Mouse (Mus musculus) heart, postnatal 0 days (tissue): Measurements from ENCODE around the gene Rps19bp1. TPM values are rescaled to one million over a fixed set of nuclear protein-coding genes. Genes with fewer than 3 reads are reported as not detected.

Experiments
- ATAC-seq: fragments of 200-750 bp; cut with Nextera tagmentation; 2 replicates; pipeline ENCODE4 v1.8.0; 2017; ENCODE audit warnings: low read depth, moderate number of reproducible peaks, moderate library complexity; ENCODE audit not compliant: insufficient read depth
- DNase-seq: peaks from one replicate; pipeline ENCODE4 v3.0.0-alpha.2; 2016; ENCODE audit warnings: low spot score
- H3K27ac ChIP-seq: fragments of 300-500 bp; sonication (generic); 2 replicates; pipeline ENCODE4 v1.5.1; 2014; ENCODE audit warnings: low read depth, mild to moderate bottlenecking
- H3K27me3 ChIP-seq: fragments of 300-500 bp; sonication (generic); 2 replicates; pipeline ENCODE4 v1.6.1; 2014; ENCODE audit warnings: low read length, mixed read lengths; ENCODE audit not compliant: control insufficient read depth, insufficient read depth
- H3K36me3 ChIP-seq: fragments of 300-500 bp; sonication (generic); replicated peaks from 2 replicates; pipeline ENCODE4 v1.6.1; 2014; ENCODE audit warnings: low read length, mixed read lengths; ENCODE audit not compliant: control insufficient read depth, insufficient read depth
- H3K4me1 ChIP-seq: fragments of 300-500 bp; sonication (generic); 2 replicates; pipeline ENCODE4 v1.6.1; 2014; ENCODE audit warnings: antibody characterized with exemption; ENCODE audit not compliant: control insufficient read depth, insufficient read depth
- H3K4me2 ChIP-seq: fragments of 300-500 bp; sonication (generic); 2 replicates; pipeline ENCODE4 v1.6.1; 2014; ENCODE audit warnings: low read depth, mild to moderate bottlenecking, low read length, moderate library complexity
- H3K4me3 ChIP-seq: fragments of 300-500 bp; sonication (generic); 2 replicates; pipeline ENCODE4 v1.5.1; 2014; ENCODE audit warnings: low read depth, low read length
- H3K9ac ChIP-seq: fragments of 300-500 bp; sonication (generic); replicated peaks from 2 replicates; pipeline ENCODE4 v1.6.1; 2014; ENCODE audit warnings: low read depth, low read length, mixed read lengths
- H3K9me3 ChIP-seq: fragments of 300-500 bp; sonication (generic); replicated peaks from 2 replicates; pipeline ENCODE4 v1.6.1; 2016; ENCODE audit warnings: low read length; ENCODE audit not compliant: control insufficient read depth
- CTCF ChIP-seq: IDR thresholded peaks from 2 replicates; pipeline ENCODE4 v1.5.1; 2016; ENCODE audit warnings: antibody characterized with exemption, control low read depth, low read depth
- EP300 ChIP-seq: IDR thresholded peaks from 2 replicates; pipeline ENCODE4 v1.6.1; 2016; ENCODE audit warnings: antibody characterized with exemption, low read depth
- WGBS: fragments of 180-500 bp; shearing (Covaris S2); extraction: QIAGEN DNeasy Blood & Tissue Kit; methylation state at CpG from one replicate; pipeline ENCODE4 v1.1.7; 2014; 5-methylcytosine and 5-hydroxymethylcytosine counted together
- polyA plus RNA-seq: library from polyadenylated mRNA; unstranded; fragments of >200 nt; fragmentation: Nextera tagmentation; extraction: Ambion mirVana; gene quantifications from 2 replicates; pipeline ENCODE4 v1.2.1, GENCODE M21; 2015
- total RNA-seq: library from RNA; depleted of rRNA; stranded (reverse); fragments of >200 nt; gene quantifications from 2 replicates; pipeline ENCODE4 v1.2.3, GENCODE M21; 2014; ENCODE audit warnings: low replicate concordance

Rps19bp1 gene
- total and polyA plus RNA-seq, 2 experiments from 2014 or later, result 21.6 to 34.7 TPM

DNA sequence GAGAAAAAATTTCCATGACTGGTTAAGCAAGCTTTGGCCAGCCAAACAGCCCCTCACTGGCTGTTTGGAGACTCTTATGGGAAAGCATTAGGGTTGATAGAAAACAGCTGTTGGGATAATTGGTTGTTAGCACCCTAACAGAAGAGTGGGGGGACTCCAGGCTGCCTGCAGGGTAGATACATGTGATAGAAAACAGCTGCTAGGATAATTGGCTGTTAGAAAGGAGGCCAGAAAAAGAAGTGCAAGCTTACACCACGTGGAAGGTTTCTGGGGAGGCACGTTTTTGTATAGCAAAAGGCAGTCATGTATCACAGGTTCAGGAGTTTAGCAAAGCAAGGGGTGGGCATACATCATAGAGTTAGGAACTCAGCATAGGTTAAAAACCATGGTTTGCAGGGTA lies 10.6 kb downstream of the Rps19bp1 start:
- DNase-seq, result no peak
- H3K4me3 ChIP-seq, result no peak overlapping the region
- no peaks in the 10 kb centered on the region for H3K9me3 ChIP-seq
- H3K27ac ChIP-seq, result peak overlapping the region; percentile 98
- peaks cover 37% of the 10 kb centered on the region for H3K36me3 ChIP-seq
- 24% methylated on average over 2 of the region's 2 CpGs for WGBS
- H3K4me2 ChIP-seq, result no peak overlapping the region
- peaks cover 38% of the 10 kb centered on the region for H3K4me1 ChIP-seq
- H3K27me3 ChIP-seq, result no peaks in the 10 kb centered on the region
- no peak for ATAC-seq
- no peak overlapping the region for H3K9ac ChIP-seq
- TF ChIP-seq CTCF (no peak), EP300 (no peak)

DNA sequence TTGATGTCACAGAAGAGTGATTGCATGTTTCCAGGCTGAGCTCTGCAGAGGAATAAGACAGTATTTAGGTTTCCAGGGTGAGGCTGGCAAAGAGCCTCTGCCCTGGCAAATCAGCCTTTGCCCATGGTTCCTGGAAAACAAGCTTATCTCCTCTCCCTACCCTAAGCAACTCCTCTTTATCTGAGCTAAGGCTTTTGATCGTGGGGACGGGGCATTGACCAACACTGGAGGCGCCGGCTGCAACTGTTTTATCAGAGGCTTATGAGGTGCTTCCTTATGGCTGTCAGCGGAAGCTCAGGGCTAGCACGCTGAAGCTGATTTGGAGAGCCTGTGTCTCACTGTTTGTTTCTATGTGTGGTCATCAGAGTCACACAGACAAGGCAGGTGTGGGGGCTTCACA lies 13.5 kb downstream of the Rps19bp1 start:
- WGBS, result 22% methylated on average over 6 of the region's 6 CpGs
- no peak for ATAC-seq
- peak; percentile 43 for DNase-seq
- Histone ChIP-seq H3K9me3 (no peaks in the 10 kb centered on the region), H3K27ac (peak overlapping the region; percentile 85), H3K9ac (peak overlapping the region; percentile 6; the same call in 1 of the 2 replicates), H3K4me2 (no peak overlapping the region), H3K4me3 (no peak overlapping the region), H3K36me3 (peaks cover 43% of the 10 kb centered on the region), H3K4me1 (peaks cover 28% of the 10 kb centered on the region), H3K27me3 (no peaks in the 10 kb centered on the region)
- TF ChIP-seq CTCF (no peak), EP300 (no peak)

DNA sequence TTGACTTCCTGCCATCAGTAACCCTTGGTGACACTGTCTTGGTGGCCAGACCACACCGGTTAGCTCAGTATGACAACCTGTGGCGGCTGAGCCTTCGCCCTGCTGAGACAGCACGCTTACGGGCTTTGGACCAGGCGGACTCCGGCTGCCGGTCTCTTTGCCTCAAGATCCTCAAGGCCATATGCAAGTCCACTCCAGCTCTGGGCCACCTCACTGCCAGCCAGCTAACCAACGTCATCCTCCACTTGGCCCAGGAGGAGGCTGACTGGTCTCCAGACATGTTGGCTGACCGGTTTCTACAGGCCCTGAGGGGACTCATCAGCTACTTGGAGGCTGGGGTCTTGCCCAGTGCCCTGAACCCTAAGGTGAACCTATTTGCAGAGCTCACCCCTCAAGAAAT lies 14.4 kb downstream of the Rps19bp1 start:
- Histone ChIP-seq H3K4me3 (no peak overlapping the region), H3K27me3 (no peaks in the 10 kb centered on the region), H3K9ac (no peak overlapping the region), H3K36me3 (peaks cover 43% of the 10 kb centered on the region), H3K9me3 (no peaks in the 10 kb centered on the region), H3K4me1 (peaks cover 28% of the 10 kb centered on the region), H3K4me2 (no peak overlapping the region), H3K27ac (peak overlapping the region; percentile 85)
- ATAC-seq (no peak), DNase-seq (no peak)
- 86% methylated on average over 10 of the region's 10 CpGs for WGBS
- TF ChIP-seq EP300 (no peak), CTCF (no peak)

DNA sequence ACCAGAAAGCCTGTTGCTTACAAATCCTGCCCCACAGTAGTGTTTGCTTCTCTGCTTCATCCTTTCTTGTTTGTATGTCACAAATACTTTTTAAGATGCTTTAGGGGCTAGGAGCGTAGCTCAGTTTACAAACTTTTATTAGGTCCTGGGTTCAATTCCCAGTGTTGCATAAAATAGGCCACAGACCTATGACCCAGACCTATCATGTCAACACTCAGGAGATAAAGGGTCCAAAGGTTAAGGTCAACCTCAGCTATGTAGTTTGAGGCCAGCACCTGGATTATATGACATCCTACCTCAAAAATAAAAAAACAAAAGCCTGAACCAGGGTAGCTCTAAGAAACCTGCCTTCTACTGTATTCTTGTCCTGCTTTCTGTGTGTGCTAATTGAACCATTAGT lies 15.5 kb downstream of the Rps19bp1 start:
- Histone ChIP-seq H3K4me1 (peaks cover 20% of the 10 kb centered on the region), H3K4me2 (no peak overlapping the region), H3K9me3 (no peaks in the 10 kb centered on the region), H3K4me3 (no peak overlapping the region), H3K27ac (no peak overlapping the region), H3K9ac (no peak overlapping the region), H3K27me3 (no peaks in the 10 kb centered on the region), H3K36me3 (peaks cover 51% of the 10 kb centered on the region)
- TF ChIP-seq EP300 (no peak), CTCF (no peak)
- WGBS, result 89% methylated on average over 1 of the region's 1 CpGs
- no peak for ATAC-seq
- no peak for DNase-seq

DNA sequence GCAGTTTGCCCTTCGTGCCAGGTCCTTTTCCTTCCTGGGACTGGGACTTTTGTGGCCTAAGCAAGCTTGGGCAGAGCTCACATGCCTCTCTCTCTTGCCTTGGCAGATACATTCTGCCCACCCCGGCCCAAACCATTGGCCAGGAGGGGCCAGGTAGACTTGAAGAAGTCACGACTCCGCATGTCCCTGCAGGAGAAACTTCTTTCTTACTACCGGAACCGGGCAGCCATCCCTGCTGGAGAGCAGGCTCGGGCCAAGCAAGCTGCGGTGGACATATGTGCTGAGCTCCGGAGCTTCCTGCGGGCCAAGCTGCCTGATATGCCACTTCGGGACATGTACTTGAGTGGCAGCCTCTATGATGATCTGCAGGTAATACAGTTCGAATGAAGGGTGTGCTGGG lies 16.0 kb downstream of the Rps19bp1 start:
- TF ChIP-seq EP300, result no peak
- TF ChIP-seq CTCF, result no peak
- Histone ChIP-seq H3K9ac (no peak overlapping the region), H3K27ac (no peak overlapping the region), H3K36me3 (peaks cover 55% of the 10 kb centered on the region), H3K4me1 (peaks cover 18% of the 10 kb centered on the region), H3K4me3 (no peak overlapping the region), H3K9me3 (no peaks in the 10 kb centered on the region), H3K4me2 (no peak overlapping the region), H3K27me3 (no peaks in the 10 kb centered on the region)
- ATAC-seq (no peak), DNase-seq (no peak)
- WGBS, result 94% methylated on average over 12 of the region's 12 CpGs

DNA sequence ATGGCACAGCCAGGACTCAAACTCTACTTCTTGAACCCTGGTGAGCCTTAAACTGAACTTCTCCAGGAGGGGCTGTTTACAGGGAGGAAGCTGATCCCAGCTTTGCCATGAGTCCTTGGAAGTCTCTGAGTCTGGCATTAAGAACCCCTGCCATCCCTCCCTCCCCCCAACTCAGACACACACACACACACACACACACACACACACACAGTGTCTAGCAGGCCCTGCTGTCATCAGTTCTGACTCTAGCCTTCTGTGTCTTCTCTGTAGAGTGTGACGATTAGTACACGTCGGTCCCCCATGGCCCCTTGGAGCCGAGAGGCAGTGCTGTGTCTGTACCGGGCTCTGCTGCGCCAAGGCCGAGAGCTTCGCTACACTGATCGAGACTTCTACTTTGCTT lies 28.6 kb downstream of the Rps19bp1 start, which contains the start of gene AC140267.1:
Gene AC140267.1, plus strand, starts transcription at position 301 of the 400 bp plus-strand sequence.
- Histone ChIP-seq H3K27me3 (no peaks in the 10 kb centered on the region), H3K27ac (peak within 1 kb of the TSS; percentile 85), H3K4me2 (peak within 1 kb of the TSS; percentile 77), H3K36me3 (peaks cover 43% of the 10 kb centered on the region), H3K4me3 (peak within 1 kb of the TSS; percentile 92), H3K9me3 (no peaks in the 10 kb centered on the region), H3K4me1 (peaks cover 6% of the 10 kb centered on the region; the same call in 1 of the 2 replicates), H3K9ac (peak within 1 kb of the TSS; percentile 91)
- TF ChIP-seq CTCF (no peak), EP300 (no peak)
- WGBS, result 74% methylated on average over 9 of the region's 9 CpGs
- DNase-seq (no peak), ATAC-seq (no peak)
